27 mouse cellular contexts compared by ENCODE assay signal in genomic region chr15:102544801-102545200, GRCm38 (mm10). TPM values are rescaled to one million over a fixed set of nuclear protein-coding genes. Genes with fewer than 3 reads are reported as not detected.
DNase-seq lines count a peak whose midpoint lies in the region; ATAC-seq lines count a peak whose summit lies in the region.
"Had no signal": no experiment of that assay in that cellular context is flagged by ENCODE, and none has a peak within 500 bp of the region (broad histone marks: within the 10 kb centered on the region; RNA-seq: fewer than 3 reads in every experiment).

No protein-coding gene starts in this region.

- peak; percentile 48 for DNase-seq in heart, adult 11 months
- DNase-seq in testis, postnatal 10 days (ENCODE audit: low spot score), result peak; percentile 23
- no peak for DNase-seq in testis, postnatal 14 days (ENCODE audit: low spot score)
- DNase-seq in cerebellum, adult 9-11 months, result peak; percentile 97
- DNase-seq in MN1 (ENCODE audit: low spot score), result no peak
- DNase-seq in right cerebral cortex, postnatal 25 days, result no peak
- no peak for DNase-seq in embryo, embryonic 10 days (ENCODE audit: low spot score)
- DNase-seq: adrenal gland, adult 2 months; B cell, adult 2 months; heart, adult 18-20 months; heart, postnatal 36 days; kidney, adult 11 months; lung, adult 18-20 months; lung, postnatal 14 days; right cerebral cortex, postnatal 14 days; thymus, adult 2 months had no signal

- no peaks in the 10 kb centered on the region for H3K27me3 ChIP-seq in heart, embryonic 12.5 days (replicated peaks)
- H3K27me3 ChIP-seq: embryonic facial prominence, embryonic 12.5 days; hindbrain, embryonic 15.5 days had no signal

- ATAC-seq in heart, embryonic 12.5 days (ENCODE audit: insufficient number of reproducible peaks, low FRiP score), result no peak
- ATAC-seq: midbrain, embryonic 16.5 days had no signal

- H3K9ac ChIP-seq in heart, embryonic 12.5 days, result no peak overlapping the region
- H3K9ac ChIP-seq: embryonic facial prominence, embryonic 12.5 days; hindbrain, embryonic 15.5 days had no signal

- no peak overlapping the region for H3K4me3 ChIP-seq in heart, embryonic 12.5 days
- H3K4me3 ChIP-seq: embryonic facial prominence, embryonic 12.5 days; erythroblast, embryonic 14.5 days; hindbrain, embryonic 15.5 days; left cerebral cortex, adult 2 months had no signal

- 91% methylated on average over 4 of the region's 4 CpGs for WGBS in heart, embryonic 12.5 days

- H3K27ac ChIP-seq in heart, embryonic 12.5 days (ENCODE audit: poor library complexity, severe bottlenecking), result no peak overlapping the region
- H3K27ac ChIP-seq: embryonic facial prominence, embryonic 12.5 days; hindbrain, embryonic 15.5 days; left cerebral cortex, adult 2 months had no signal

- peaks cover 81% of the 10 kb centered on the region for H3K36me3 ChIP-seq in heart, embryonic 12.5 days

- H3K4me1 ChIP-seq in heart, embryonic 12.5 days (replicated peaks), result peaks cover 9% of the 10 kb centered on the region; the same call in 1 of the 2 replicates
- H3K4me1 ChIP-seq: embryonic facial prominence, embryonic 12.5 days had no signal

- no peak overlapping the region for H3K4me2 ChIP-seq in heart, embryonic 12.5 days
- H3K4me2 ChIP-seq: embryonic facial prominence, embryonic 12.5 days; hindbrain, embryonic 15.5 days; liver, embryonic 11.5 days had no signal

- H3K9me3 ChIP-seq in heart, embryonic 12.5 days (replicated peaks), result no peaks in the 10 kb centered on the region
- H3K9me3 ChIP-seq: embryonic facial prominence, embryonic 12.5 days; hindbrain, embryonic 15.5 days had no signal

RNA-seq across cellular contexts. Expression of gene Npff, which starts 20.1 kb away (rescaled TPM):
- polyA plus RNA-seq in heart, embryonic 12.5 days (2016; fragmentation: Nextera tagmentation; extraction: Ambion mirVana), result 2.2 and 2.8 TPM in 2 replicates

RNA-seq across cellular contexts. Expression of gene Tarbp2, which starts 26.8 kb away (rescaled TPM):
- polyA plus RNA-seq in heart, embryonic 12.5 days (2016; fragmentation: Nextera tagmentation; extraction: Ambion mirVana), result 100 and 104 TPM in 2 replicates

RNA-seq across cellular contexts. Expression of gene Map3k12, which starts 27.9 kb away (rescaled TPM):
- 14.7 and 17.3 TPM in 2 replicates for polyA plus RNA-seq in heart, embryonic 12.5 days (2016; fragmentation: Nextera tagmentation; extraction: Ambion mirVana)

RNA-seq across cellular contexts. Expression of gene Gm10337, which starts 41.3 kb away (rescaled TPM):
- polyA plus RNA-seq in heart, embryonic 12.5 days (2016; fragmentation: Nextera tagmentation; extraction: Ambion mirVana), result not detected in 2 replicates
- polyA plus RNA-seq: adrenal gland, adult 2 months; embryonic facial prominence, embryonic 12.5 days; erythroblast, embryonic 14.5 days; frontal cortex, adult 2 months; large intestine, adult 2 months; limb, embryonic 11.5 days; liver, embryonic 11.5 days; midbrain, embryonic 16.5 days; spleen, adult 2 months; thymus, adult 2 months had no signal

Comparison
In these comparisons a context has a peak if more than half of its experiments do, and no peak if none do; other contexts are left out.
1. DNase-seq: peak in heart, adult 11 months (single experiment), testis, postnatal 10 days (single experiment) and cerebellum, adult 9-11 months (single experiment); none in testis, postnatal 14 days (single experiment), MN1 (single experiment), right cerebral cortex, postnatal 25 days (single experiment) and embryo, embryonic 10 days (single experiment).